Mouse (Mus musculus) cortical plate, adult 2 months (tissue): ENCODE results near the gene Tmprss5. TPM values are rescaled to one million over a fixed set of nuclear protein-coding genes. Genes with fewer than 3 reads are reported as not detected.

ENCODE experiments used
- H3K27ac ChIP-seq: fragments of 200-500 bp; 2 replicates; pipeline ENCODE4 v1.5.1; 2012; ENCODE audit warnings: low read length, control low read depth, inconsistent platforms; ENCODE audit not compliant: insufficient read depth
- H3K4me1 ChIP-seq: fragments of 200-500 bp; 2 replicates; pipeline ENCODE4 v1.6.1; 2011; ENCODE audit warnings: low read length; ENCODE audit not compliant: control insufficient read depth, insufficient read depth
- H3K4me3 ChIP-seq: fragments of 200-500 bp; 2 replicates; pipeline ENCODE4 v1.5.1; 2011; ENCODE audit warnings: mild to moderate bottlenecking, low read length, control low read depth; ENCODE audit not compliant: insufficient read depth
- CTCF ChIP-seq: fragments of 200-500 bp; IDR thresholded peaks from 2 replicates; pipeline ENCODE4 v1.5.1; 2011; ENCODE audit warnings: mild to moderate bottlenecking, control low read depth, low read length; ENCODE audit not compliant: insufficient read depth; ENCODE audit errors: extremely low read depth
- POLR2A ChIP-seq: fragments of 200-500 bp; IDR thresholded peaks from 2 replicates; pipeline ENCODE4 v1.6.1; 2011; ENCODE audit warnings: mild to moderate bottlenecking, low read length, control low read depth; ENCODE audit not compliant: insufficient read depth; ENCODE audit errors: extremely low read depth
- polyA plus RNA-seq: library from polyadenylated mRNA; depleted of rRNA; stranded (reverse); fragments of >200 nt; gene quantifications from 2 replicates; pipeline ENCODE4 v1.2.3, GENCODE M21; 2012

Tmprss5 gene
- polyA plus RNA-seq, 1 experiment, result 2.8 TPM

- H3K4me3 ChIP-seq, result no peak overlapping the region
- H3K27ac ChIP-seq, result no peak overlapping the region
- TF ChIP-seq CTCF (no peak), POLR2A (no peak)
- no peaks in the 10 kb centered on the region for H3K4me1 ChIP-seq
Measured at GRCm38 (mm10) chr9:49102328-49102727, 21.3 kb downstream of the Tmprss5 start.

- Histone ChIP-seq H3K27ac (no peak overlapping the region), H3K4me3 (no peak overlapping the region), H3K4me1 (no peaks in the 10 kb centered on the region)
- no peak for TF ChIP-seq CTCF
- TF ChIP-seq POLR2A, result no peak
Measured at GRCm38 (mm10) chr9:49109101-49109500, 28.0 kb downstream of the Tmprss5 start.

GRCm38 (mm10) chr9:49110476-49111220 lies 29.6 kb downstream of the Tmprss5 start:
- H3K4me3 ChIP-seq, result no peak overlapping the region

DNA sequence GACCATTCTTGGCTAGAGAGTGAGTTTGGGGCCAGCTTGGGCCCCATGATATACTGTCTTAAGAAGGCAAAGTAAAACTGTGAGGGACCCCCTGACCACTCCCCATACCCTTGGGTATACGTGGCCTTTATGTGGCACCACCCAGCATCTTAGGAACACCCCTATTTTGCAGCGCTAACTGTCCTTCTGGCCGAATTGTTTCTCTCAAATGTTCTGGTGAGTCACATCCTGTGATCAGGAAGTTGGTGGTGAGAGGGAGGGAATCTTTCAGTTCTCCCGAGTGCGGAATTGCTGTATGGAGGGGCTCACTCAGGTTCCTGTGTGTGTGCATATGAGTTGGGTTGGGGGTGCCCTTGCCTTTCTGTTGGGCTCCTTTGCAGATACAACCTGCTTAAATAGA lies 30.2 kb downstream of the Tmprss5 start:
- TF ChIP-seq CTCF, result no peak
- no peak overlapping the region for H3K4me3 ChIP-seq
- no peaks in the 10 kb centered on the region for H3K4me1 ChIP-seq
- H3K27ac ChIP-seq, result no peak overlapping the region

More at GRCm38 (mm10) chr9:49110476-49111220, 29.6 kb downstream of the Tmprss5 start:
- Histone ChIP-seq H3K4me1 (no peaks in the 10 kb centered on the region), H3K27ac (no peak overlapping the region)
- no peak for TF ChIP-seq CTCF
- no peak for TF ChIP-seq POLR2A

DNA sequence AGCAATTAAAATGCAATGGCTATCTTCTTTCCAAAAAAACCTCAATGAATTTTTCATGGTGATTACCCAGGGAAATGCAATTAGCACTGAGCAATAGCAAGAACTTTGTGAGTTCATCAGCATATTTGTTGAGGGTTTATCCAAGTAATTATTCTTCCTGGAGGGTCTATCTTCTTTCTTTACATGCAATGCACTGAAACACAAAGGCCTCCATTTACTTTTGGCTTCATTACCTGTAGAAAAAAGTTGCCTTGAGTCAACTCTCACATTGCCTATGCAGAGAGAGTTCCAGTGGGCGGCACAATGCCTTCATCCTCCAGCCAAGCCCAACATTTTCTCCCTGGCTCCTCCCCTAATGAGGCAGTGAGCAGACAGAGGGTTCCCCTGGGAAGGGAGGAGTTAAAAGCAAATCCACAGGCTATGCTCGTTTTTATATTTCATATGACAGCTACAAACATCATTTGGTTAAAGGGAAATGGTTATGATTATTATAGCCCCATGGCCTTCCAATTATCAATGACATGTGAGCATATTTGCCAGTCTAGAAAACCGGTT lies 37.3 kb downstream of the Tmprss5 start:
- TF ChIP-seq CTCF, result no peak
- no peak for TF ChIP-seq POLR2A

GRCm38 (mm10) chr9:49119759-49120158 lies 38.7 kb downstream of the Tmprss5 start:
- H3K4me3 ChIP-seq, result no peak overlapping the region
- no peak for TF ChIP-seq POLR2A
- TF ChIP-seq CTCF, result no peak
- no peak overlapping the region for H3K27ac ChIP-seq
- no peaks in the 10 kb centered on the region for H3K4me1 ChIP-seq

More for the DNA sequence above, 37.3 kb downstream of the Tmprss5 start:
- Histone ChIP-seq H3K4me3 (no peak overlapping the region), H3K4me1 (no peaks in the 10 kb centered on the region), H3K27ac (no peak overlapping the region)

- H3K27ac ChIP-seq, result no peak overlapping the region
- TF ChIP-seq CTCF (no peak), POLR2A (no peak)
- H3K4me1 ChIP-seq, result no peaks in the 10 kb centered on the region
- H3K4me3 ChIP-seq, result no peak overlapping the region
Measured at GRCm38 (mm10) chr9:49125706-49126105, 44.6 kb downstream of the Tmprss5 start.

GRCm38 (mm10) chr9:49130514-49131010 lies 49.5 kb downstream of the Tmprss5 start:
- no peak for TF ChIP-seq CTCF
- TF ChIP-seq POLR2A, result no peak
- H3K27ac ChIP-seq, result no peak overlapping the region
- no peaks in the 10 kb centered on the region for H3K4me1 ChIP-seq
- H3K4me3 ChIP-seq, result no peak overlapping the region

DNA sequence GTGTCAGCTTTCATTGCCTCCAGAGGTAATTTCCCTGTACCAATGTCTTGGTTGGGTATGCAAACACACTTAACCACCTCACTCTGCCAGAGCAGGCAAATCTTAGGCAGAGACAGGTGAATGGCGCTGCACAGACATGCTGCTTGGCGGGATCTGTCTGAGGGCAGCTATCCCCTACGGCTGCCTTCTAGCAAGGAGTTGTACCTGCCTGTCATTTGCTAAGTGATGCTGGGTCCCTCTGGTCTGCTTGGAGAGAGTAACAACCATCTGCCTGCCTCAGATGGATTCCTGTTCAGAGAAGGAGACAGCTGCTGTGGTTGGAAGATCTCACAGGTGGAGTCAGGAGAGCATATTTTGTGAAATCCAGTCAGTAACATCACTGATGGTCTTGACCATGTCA lies 62.8 kb downstream of the Tmprss5 start:
- Histone ChIP-seq H3K27ac (no peak overlapping the region), H3K4me1 (no peaks in the 10 kb centered on the region), H3K4me3 (no peak overlapping the region)
- TF ChIP-seq CTCF, result no peak
- TF ChIP-seq POLR2A, result no peak

- Histone ChIP-seq H3K4me1 (no peaks in the 10 kb centered on the region), H3K4me3 (no peak overlapping the region), H3K27ac (no peak overlapping the region)
- no peak for TF ChIP-seq POLR2A
- no peak for TF ChIP-seq CTCF
Measured at GRCm38 (mm10) chr9:49145776-49146175, 64.7 kb downstream of the Tmprss5 start.
